Mouse (Mus musculus): Measurements from ENCODE around the gene Uhrf2. TPM values are rescaled to one million over a fixed set of nuclear protein-coding genes. Genes with fewer than 3 reads are reported as not detected.

Gene Uhrf2
- total RNA-seq, 2 experiments from 2014 or later, result 66.5 to 71.3 TPM

DNA sequence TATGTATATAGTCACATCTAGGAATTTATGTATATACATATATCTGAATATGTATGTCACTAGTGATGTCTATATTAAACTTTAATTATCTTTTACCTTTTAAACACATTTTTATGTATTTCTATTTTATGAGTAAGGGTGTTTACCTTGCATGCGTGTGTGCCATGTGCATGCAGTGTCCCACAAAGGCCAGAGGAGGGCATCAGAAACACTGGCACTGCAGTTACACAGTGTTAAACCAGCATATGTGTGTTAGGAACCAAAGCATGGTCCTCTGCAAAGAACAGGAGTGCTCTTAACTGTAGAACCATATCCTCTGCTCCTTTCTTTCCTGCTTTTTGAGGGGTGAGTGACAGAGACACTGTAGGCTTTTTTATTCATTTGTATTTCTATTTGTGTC, 14.3 kb downstream of the Uhrf2 start:
- intact Hi-C loops (cut with DNase I), result no loop called here
- DNase-seq, result no peak

DNA sequence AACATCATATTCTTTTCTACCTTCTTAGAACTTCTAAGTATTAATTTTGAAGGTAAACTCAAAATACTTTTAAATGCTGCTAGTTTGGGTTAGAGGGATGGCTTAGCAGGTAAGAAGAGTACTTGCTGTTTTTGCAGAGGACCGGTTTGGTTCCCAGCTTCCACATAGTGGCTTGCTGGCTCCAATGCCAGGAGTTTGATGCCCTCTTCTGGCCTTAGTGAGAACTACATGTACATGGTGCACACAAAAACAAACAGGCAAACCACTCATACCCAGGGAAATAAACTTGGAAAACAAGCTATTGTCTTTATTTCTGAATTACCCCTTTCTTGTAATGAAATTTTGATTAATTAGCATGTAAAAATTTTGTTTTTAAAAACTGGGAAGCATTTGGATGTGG, 15.5 kb downstream of the Uhrf2 start:
- intact Hi-C loops (cut with DNase I), result no loop called here
- DNase-seq, result no peak

DNA sequence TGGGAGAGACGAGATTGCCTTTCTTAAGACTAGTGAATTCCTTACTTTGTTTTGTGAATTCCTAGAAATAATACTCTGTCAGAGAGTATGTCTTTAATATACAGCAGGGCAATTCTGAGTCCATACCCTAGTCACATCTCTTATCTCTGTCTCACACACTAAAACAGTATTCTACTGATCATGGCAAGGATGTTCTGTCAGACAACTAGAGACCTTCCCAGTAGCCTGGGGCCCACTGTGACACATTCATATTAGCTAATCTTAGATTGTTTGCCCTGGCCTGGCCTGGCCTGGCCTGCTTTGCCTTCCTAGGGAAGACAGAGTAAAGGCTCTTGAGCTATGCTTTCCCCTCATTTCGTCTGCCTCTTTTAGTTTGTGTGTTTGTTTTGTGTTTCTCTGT, 20.3 kb downstream of the Uhrf2 start:
- intact Hi-C loops (cut with DNase I), result no loop called here
- DNase-seq, result no peak

DNA sequence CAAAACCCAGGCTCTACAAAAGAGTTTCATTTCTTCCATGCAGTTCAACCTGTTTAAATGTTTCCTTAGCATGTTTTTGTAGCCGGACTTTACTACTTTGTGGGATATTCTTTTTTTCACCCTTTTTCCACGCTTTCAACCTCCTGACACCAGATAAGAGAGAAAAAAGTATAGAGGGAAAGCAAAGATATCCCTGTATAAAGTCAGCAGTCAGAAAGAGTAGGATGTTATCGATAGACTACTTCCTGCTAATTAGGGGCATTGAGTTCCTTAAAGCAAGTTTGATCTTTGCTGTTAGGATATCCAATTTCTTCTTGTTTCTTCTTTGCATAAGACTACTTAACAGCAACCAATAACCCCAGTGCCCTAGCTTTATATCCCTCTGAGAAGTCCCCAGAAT, 21.2 kb downstream of the Uhrf2 start:
- no peak for DNase-seq
- intact Hi-C loops (cut with DNase I), result no loop called here

DNA sequence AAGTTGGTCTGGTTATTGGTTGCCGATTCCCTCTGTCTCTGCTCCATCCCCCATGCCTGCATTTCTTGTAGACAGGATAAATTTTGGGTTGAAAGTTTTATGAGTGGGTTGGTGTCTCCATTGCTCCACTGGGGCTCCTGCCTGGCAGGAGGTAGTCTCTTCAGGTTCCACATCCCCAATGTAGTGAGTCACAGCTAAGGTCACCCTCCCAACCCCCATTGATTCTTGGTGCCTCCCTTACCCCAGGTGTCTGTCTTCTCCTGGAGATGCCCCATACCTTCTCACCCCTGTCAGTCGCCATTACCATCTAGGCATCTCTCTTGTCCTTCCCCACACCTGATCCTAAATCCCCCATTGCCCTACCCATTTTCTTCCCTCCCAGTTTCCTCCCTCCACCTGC, 23.9 kb downstream of the Uhrf2 start:
- intact Hi-C loops (cut with DNase I), result no loop called here

DNA sequence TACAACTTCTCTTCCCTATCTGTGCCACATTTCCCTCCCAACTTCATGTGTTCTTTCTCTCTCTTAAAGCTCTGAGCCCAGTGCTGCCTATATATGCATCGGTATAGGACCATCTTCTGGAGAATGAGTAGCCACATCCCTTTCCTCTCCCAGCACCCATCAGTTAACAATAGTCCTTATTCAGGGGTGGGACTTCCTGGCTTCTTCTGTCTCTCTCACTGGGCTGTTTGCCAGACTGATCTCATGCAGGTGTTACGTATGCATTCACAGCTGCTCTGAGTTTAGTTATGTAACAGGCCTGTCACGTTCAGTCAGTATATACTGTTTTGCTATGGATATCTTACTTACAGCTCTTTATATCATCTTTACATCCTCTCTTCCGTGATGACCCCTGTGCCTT, 35.5 kb downstream of the Uhrf2 start:
- intact Hi-C loops (cut with DNase I), result no loop called here

More for the DNA sequence above, 23.9 kb downstream of the Uhrf2 start:
- no peak for DNase-seq

DNA sequence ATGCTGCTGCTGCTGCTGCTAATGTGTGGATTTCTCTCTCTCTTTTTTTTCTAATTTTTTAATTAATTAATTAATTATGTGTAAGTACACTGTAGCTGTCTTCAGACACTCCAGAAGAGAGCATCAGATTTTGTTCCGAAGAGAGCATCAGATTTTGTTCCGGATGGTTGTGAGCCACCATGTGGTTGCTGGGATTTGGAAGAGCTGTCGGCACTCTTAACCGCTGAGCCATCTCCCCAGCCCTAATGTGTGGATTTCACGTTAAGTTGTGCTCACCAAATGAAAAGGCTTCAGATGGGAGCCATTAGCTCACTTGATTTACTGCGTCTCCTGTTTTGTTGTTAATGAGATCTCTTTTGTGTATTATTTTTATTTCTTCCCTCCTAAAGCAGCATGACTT, 59.9 kb downstream of the Uhrf2 start:
- intact Hi-C loops (cut with DNase I), result no loop called here
- no peak for DNase-seq

More for the DNA sequence above, 35.5 kb downstream of the Uhrf2 start:
- peak; percentile 3 for DNase-seq

DNA sequence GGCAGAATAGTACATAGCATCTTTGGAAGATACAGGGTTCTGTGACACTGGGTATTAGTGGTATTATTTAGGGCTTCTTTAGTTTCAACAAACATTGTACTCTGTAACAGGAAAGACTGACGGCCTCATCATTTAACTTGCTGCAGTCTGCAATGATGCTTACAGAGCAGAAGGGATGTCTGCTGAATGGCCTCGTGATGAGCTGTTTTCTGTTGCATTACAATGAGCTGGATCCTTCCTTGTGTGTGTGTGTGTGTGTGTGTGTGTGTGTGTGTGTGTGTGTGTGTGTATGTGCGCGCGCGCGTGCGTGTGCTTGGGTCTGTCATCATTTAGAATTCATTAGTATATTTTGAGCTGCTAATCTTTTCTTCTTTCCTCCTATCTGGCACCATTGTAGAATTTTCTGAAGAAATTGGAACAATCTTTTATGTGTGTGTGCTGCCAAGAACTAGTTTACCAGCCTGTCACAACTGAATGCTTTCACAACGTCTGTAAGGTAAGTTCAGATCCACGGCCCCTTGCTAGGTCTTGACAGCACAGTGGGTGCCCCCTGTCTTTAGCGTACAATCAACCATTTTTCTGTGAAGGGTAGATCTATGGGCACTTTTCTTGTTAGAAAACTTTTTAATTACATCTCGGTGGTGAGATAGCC, 61.5 kb downstream of the Uhrf2 start:
- no peak for DNase-seq
- intact Hi-C loops (cut with DNase I), result no loop called here

DNA sequence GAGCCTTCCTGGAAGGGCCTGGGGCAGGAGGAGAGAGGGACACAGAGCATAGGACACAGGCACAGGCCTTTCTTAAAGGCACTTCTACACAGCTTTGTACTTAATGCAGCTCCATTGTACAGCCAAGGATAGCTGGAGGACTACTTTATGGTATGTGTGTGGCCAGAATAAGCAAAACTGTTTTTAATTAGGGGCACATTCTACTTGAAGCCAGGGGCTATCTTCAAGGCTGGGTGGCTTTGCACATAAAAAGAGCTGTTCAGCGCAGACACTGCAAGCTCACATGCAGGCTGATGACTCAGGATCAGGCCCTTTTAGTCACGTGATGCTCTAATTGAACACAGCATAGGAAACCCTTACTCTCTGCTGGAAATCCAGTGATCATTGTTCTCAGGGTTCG, 65.9 kb downstream of the Uhrf2 start:
- no peak for DNase-seq
- intact Hi-C loops (cut with DNase I), result no loop called here

DNA sequence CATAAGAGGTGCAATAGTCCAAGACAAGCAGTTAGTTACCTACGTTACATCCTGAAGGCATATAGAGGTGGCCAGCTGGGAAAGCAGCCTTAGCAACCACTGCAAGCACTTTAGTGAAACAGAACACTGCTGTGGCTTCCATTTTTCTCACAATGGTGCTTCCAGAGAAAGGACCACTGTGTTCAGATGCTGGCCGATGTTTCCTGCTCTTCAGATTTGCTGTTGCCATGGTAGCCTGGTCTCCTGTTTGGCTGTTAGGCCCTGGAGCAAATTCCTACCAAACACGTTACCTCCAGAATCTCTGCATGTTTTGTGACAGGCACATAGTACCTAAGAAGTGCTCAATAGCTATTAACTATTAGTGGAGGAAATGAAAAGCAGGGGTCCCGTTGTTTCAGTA, 66.7 kb downstream of the Uhrf2 start:
- no peak for DNase-seq
- intact Hi-C loops (cut with DNase I), result no loop called here

DNA sequence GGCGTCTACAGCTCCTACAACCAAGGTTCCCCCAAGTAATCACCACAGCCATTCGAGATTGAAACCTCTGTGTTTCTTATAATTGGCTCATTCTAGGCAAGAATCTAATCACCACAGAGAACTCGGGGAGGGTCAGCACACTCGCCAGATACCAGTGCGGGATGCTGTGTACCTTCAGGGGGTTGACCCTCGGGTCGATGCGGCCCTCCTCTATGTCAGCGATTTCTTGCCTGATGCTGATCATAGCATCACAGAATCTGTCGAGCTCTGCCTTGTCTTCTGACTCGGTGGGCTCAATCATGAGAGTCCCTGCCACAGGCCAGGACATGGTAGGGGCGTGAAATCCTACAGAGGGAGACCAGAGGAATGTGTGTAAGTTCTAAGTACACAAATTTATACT, 70.3 kb downstream of the Uhrf2 start:
- intact Hi-C loops (cut with DNase I), result no loop called here
- no peak for DNase-seq

DNA sequence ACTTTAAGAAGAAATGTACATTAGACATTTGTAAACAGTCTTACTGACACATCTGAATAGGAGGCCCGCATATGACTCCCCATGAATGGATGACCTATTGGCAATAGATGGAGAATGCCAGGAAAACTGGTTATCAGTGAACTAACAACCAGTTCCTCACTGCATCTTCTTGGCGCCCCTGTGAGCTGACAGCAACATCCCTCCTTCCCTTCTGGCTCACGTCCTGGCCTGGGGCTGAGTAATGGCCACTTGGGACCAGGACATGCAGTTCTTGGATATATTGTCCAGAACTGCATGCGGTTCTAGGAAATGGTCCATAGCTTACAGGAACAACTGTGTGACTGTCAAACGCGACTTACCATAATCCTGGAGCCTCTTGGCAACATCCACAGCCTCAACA, 72.3 kb downstream of the Uhrf2 start:
- intact Hi-C loops (cut with DNase I), result no loop called here
- no peak for DNase-seq

DNA sequence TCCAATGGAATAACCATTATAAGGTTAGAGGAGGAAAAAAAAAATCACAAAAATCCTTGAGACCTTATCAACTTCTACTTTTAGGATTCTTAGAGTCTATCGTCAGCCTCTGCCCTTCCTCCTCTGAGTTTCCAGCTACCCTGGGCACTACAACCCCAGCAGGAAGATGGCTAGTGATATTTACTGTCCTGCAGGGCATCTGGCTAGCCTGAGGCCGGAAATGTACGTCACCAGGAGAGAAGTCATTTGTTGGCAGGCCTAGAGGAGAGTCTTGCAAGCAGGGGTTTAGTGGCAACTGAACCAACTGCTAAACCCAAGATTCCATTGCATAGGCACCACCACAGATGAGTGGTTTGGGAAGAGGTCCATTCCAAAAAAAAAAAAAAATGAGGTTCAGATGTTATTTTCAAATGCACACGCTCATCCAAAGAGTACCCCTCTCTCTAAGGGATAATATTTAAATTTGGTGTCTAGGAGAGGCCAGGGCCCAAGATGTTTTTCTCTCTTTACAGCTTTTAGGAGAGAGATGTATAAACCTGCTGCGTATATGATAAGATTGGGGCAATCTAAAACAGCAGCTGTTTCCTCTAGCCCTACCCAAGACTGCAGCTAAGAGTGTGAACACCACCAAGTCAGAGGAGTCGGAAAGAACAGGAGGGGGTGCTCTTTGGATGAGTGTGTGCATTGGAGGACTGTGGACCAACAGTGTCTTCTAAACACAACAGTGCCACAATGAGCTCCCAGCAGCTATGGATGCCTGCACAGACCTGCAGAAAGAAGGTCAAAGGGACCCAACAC, 74.9 kb downstream of the Uhrf2 start:
- no peak for DNase-seq
- intact Hi-C loops (cut with DNase I), result no loop called here

DNA sequence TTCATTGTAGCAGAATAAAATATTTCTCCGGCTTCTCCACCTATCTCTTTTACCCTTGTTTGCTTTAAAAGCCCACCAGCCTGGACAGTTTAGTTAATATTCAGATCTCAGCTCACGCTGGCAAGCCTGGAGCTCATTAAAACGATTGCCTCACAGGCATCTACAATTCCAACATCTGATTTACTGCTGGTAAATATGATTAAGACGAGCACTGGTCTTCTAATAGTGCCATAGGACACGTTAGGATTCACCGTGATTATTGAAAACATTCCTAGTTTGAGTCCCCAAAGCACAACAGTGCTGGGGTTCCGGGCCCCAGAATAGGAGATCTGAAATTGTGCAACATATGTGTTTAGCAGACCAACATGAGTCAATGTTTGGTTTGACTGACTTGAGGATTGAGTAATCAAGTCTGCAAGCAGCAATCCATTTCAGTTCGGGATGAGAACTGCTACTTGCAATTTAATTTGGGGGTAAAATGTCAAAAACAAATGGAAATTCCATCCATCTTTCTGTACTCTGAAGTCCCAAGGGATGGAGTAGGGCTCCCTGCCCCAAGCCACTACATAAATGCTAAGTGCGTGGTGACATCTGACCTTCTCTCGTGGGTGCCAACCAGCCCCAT, 77.0 kb downstream of the Uhrf2 start:
- intact Hi-C loops (cut with DNase I), result no loop called here
- DNase-seq, result no peak

DNA sequence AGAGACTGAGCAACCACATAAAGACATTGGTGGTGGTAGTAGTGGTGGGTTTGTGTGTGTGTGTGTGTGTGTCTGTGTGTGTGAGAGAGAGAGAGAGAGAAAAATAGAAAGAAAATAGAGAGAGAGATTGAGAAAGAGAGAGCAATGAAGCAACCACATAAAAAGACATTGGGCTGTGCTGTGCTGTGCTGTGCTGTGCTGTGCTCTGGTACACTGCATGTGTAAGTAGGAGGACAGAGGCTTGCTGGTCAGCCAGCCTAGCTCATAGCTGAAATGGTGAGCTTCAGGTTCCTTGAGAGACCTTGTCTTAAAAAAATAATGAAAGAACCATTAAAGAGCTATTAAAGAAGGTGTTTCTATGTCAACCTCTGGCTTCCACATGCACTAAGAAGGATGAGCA, 78.3 kb downstream of the Uhrf2 start:
- intact Hi-C loops (cut with DNase I), result no loop called here
- DNase-seq, result no peak

DNA sequence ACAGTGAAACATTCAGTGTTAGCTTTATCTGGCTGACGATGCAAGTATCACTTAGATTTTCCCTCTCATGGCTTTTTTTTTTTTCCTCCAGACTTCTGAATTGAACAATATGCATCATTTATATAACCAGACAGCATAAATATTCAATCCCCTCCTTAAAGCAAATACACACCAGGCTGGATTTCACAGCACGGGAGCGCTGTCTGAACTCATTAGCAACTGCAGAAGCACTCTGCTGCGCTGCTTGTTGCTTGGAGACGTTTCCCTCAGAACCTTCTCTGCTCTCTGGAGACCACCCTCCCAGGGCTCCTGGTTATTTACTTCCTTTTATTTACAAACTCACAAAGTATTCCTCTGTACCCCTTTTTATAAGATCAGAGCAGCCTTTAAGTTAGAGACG, 78.8 kb downstream of the Uhrf2 start:
- DNase-seq, result no peak

DNA sequence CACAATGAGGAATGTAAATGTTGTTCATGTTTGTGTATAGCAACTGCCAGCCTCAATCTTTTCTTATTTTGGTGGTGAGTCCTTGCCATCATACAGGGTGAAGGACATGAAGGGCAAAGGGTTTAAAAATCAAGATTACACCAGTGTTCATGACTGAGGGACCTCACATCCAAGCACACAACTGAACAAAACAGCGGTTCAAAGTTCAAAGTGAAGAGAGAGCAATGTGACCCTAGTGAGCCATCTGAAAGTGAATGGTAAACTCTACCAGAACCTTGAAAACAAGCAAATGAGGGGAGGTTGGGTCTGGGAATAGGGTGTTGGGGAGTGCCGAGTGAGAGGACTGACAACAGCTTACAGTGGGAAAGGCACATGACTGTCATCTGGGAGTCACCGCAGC, 81.1 kb downstream of the Uhrf2 start:
- DNase-seq, result no peak
- intact Hi-C loops (cut with DNase I), result no loop called here

More for the DNA sequence above, 78.8 kb downstream of the Uhrf2 start:
- intact Hi-C loops (cut with DNase I), result no loop called here

DNA sequence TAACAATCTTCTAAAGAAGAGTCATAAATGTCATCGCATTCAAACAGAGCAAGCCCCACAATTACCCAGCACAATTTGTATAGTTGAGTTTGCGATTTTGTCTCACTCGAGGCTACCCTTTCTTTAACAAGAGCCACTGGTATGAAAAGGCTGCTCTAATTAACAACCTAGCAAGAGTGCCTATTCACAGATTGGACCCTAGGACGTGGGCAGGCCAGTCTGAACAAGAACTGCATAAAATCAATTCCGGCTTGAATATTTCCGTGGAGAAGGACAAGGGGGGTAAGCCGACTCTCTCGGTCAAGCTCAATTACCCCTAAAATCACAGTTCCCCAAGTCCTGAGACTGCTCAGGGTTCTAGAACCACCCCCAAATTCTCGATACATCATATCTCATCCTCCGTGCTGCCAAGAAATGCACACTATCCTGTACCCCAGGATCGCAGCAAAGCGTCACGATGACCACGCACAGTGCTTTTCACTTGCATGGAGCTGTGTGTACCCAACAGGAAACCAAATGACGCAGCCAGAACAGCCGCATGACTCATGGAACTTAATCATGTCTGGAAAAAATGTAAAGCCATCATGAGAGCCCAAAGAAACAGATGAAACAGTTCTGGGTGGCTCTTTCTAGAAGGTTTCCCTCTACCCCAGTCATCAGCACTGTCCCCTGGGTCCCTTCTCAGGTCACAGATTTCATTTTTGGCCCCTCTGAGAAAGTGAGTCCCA, 82.8 kb downstream of the Uhrf2 start:
- intact Hi-C loops (cut with DNase I), result no loop called here
- no peak for DNase-seq

DNA sequence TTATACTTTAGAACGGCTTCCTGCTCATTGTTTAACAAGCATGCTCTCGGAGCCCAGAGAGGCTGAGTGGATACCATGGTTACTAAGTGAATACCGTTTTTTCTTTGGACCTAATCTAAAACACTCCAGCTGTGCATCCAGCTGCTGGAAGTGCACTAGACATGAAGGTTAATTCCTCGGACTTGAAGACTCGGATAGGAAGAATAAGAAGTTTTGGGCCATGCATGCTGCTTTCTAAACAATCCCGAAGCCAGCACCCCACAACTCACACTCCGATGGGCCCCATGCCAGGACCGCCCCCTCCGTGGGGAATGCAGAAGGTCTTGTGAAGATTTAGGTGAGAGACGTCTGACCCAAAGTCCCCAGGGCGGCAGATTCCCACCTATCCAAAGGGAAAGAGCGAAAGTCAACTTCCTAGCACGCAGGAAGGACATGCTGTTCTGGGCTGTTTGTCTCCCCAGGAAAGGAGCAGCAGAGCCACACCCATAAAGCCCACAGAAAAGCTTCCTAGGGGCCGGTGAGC, 84.7 kb downstream of the Uhrf2 start:
- intact Hi-C loops (cut with DNase I), result no loop called here
- DNase-seq, result no peak

DNA sequence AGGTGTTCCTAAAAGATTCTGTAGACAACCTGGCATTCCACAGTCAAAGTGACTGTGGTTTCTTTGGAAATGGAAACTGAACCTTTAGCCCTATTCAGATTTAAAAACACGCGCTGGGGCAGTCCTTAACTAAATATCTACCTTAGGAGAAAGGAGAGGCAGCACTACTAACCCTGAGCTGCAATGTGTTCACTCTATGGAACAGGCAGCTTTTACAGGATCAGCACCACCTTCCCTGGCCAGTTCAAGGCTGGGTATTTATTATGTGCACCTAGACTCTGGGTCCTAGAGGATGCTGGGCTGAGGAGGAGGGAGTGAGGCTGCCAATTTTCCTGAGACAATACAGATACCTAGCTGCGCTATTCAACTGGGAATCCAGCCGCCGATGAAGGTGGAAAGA, 85.3 kb downstream of the Uhrf2 start:
- no peak for DNase-seq
- intact Hi-C loops (cut with DNase I), result no loop called here

DNA sequence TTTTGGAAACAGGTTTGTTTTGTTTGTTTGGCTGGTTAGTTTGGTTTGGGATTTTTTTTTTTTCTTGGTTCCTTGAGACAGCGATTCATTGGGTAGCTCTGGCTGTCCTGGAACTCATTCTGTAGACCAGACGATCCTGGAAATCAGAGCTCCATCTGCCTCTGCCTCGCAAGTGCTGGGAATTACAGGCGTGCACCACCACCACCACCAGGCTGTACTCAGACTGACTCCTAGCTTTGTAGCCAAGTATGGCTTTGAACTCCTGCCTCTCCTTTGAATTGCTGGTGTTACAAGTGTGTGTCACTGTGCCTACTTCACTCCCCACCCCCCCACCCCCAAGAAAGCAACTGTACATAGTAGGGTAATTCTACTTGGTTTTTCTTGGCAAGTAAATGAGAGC, 86.9 kb downstream of the Uhrf2 start:
- intact Hi-C loops (cut with DNase I), result no loop called here
- DNase-seq, result no peak

All from left cerebral cortex, postnatal 4 days (tissue).